Mouse (Mus musculus): ENCODE data around the gene Llgl2.

DNA sequence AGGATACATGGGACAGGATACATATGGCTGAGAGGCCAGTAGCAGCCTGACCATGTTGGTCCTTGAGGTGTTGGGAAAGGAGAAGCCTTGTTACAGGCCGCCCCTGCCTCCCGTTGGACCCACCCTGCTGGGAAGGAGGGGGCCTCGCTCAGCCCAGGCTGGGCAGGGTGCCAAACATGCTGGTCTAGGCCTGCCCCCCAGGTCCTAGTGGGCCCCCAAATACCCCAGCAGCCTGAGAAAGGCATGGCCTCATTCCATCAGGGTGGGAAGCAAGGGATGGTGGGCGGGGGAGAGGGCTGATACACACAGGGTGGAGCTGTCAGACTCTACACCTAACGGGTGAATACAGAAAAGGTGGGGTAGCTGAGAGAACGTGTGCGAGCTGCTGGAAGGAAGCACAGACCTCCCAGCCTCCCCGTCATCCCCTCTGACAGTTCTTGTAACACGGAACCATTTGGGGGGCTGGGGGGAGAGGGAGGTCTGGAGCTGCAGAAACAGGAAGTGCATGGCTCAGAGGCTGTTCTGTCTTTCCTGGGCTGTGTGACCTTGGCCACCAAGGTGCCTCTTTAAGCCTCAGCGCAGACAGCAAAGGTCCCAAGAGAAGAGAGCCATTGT, 15.0 kb upstream of the Llgl2 start:
- TF ChIP-seq POLR2A (IDR thresholded peaks at IDR 0.05; ENCODE audit: low read depth, low read length) (no peak), CTCF (IDR thresholded peaks at IDR 0.05; ENCODE audit: extremely low read depth, insufficient read length, insufficient replicate concordance, low read depth, low read length) (no peak)
